Mouse (Mus musculus) neural tube, embryonic 10.5 days (tissue): ENCODE data around the gene Anapc15-ps.

Source experiments
- DNase-seq: peaks from one replicate; pipeline ENCODE4 v3.0.0-alpha.2; 2017; ENCODE audit warnings: low spot score; ENCODE audit errors: extremely low spot score

The Anapc15-ps gene

GRCm38 (mm10) chr10:95669872-95670271 lies 3.4 kb downstream of the Anapc15-ps start:
- DNase-seq = no peak

DNA sequence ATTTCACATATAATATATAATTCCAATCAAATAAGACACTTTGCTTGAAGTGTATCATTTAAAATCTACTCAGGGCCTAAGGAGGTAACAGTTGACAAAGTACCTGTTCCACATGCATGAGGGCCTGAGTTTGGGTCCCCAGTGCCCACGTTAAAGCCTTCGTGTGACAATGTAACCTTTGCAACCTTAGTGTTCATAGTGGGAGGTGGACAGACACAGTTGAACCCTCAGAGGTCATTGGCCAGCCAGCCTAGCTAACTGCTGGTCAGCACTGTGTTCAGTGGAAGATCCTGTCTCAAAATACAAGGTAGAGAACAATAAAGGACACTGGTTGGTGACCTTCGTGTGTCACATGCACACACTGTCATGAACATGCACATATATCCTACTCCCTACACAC lies 4.2 kb downstream of the Anapc15-ps start:
- DNase-seq = no peak

DNA sequence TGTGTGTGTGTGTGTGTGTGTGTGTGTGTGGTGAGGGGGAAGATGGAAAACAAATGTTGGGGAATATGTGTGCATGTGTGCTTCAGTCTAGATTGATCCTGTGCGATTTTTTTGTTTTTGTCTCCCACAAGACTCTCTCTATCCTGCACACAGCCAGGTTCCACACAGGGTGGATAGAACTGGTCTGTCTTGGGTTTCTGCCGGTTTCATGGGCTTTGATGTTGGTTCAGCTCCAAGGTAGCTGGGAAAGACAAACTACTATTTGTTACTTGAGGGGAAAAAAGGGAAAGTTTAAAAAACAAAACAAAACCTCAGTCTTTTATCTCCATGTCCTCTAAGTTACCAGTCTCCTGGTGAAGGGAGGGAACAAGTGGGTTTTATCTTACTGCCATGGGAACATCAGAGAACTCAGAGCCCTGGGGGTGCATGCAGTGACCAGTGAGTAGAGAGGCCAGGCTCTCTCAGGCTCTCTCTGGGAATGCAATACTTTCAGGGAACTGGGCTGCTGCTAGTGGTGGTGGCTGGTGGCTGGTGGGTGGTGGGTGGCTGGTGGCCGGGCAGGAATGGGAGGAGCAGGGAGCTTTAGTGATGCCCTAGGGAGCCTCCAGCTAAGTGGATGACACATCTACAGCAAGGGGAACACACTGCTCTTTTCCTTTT lies 5.8 kb downstream of the Anapc15-ps start:
- no peak for DNase-seq

DNA sequence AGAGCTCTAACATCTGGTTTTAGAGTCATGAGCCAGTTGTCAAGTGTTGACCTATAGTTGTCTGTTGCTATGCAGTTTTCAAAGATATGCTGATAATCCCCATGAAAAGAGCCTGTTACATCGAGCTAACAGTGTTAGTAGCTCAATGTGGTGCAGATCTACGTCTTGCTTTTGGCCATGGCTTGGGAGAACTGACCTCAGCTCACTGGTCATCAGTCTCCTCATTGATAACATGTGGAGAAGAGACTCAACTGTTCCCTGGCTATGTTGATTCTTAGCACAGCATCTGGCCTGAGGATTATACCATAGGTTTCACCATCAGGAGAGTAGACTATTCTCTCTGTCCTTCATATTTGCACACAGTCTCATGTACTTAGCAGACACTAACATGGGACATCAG lies 6.5 kb downstream of the Anapc15-ps start:
- no peak for DNase-seq

DNA sequence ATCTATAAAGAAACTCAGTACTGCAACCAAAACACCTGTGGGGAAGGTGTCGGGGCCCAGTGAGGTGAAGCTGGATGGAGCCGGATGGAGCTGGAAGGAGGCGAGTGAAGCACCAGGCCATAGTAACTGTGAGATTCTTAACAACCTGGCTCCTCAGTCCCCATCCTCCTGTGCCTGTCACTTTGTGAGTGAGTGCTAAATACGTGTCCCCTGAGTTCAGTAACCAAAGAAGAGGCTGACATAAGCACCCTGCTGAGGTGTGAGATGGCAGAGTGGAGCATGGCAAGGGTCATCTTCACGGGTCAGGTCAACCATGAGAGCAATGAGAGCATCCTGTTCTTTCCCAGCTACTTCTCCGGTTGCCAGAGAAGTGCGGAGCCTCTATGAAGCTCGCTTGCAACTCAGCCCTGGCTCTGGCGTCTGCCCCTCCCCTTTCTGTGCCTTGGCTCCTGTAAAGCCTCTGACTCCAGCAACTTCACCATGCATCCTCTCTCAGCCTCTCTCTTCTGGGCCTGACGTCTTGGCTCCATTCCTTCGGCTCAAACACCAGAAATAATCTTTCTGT lies 7.7 kb downstream of the Anapc15-ps start:
- no peak for DNase-seq

DNA sequence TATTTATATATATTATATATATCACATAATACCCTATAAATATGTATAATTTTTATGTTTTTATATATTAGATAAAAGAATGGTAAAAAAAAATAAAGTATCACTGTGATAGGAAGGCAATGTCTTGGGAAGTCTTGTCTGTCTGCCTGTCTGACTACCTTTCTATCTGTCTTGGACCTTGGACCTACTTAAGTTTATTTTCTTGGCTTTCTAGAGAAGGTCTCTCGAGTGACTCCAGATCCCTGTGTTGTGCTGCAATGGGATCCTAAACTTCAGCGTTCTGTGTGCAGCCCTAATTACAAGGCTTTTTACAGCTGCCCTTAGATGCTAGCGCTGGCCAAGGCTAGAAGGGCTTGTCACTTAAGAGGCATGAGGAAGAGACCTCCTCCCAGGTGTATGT lies 8.6 kb downstream of the Anapc15-ps start:
- no peak for DNase-seq

DNA sequence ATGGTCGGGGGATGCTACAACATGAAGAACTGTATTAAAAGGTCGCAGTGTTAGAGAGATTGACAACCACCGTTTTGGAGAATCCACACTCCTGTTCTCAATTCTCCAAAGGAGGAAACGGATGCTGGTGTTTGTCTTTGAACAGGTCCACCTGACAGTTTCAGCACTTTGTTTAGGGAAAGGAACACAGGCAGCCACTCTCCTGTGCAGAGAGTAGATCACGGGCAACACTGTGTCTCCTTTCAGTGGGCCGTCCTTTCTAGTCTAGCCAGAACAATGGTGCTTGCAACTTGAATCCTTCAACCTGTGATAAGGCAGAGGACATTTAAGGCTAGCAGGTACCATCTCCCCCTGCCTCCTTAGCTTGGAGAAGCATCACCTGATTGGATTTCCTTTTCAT lies 12.9 kb downstream of the Anapc15-ps start:
- no peak for DNase-seq

GRCm38 (mm10) chr10:95659471-95660150 lies 13.6 kb downstream of the Anapc15-ps start:
- DNase-seq = no peak

DNA sequence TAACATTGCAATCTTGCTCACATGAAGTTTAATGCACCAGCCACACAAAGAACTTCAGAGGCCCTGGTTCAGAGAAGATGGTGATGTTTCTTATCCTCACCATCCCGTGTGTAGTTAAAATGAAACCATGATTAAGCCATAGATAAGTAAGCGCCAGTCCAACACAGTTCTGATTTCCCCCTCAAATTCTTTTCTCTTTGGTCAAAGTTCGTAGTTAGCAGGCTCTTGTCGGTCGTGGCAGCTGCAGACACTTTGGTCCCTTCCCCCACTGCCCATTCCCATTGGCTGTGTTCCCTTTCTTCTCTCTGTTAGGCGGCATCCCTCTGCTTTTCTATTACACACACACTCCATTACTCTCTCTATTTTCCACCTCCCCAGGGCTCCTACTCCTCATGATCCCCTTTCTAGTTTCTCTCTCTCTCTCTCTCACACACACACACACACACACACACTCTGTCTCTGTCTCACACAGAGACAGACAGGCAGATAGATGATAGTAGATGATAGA lies 14.4 kb downstream of the Anapc15-ps start:
- no peak for DNase-seq

DNA sequence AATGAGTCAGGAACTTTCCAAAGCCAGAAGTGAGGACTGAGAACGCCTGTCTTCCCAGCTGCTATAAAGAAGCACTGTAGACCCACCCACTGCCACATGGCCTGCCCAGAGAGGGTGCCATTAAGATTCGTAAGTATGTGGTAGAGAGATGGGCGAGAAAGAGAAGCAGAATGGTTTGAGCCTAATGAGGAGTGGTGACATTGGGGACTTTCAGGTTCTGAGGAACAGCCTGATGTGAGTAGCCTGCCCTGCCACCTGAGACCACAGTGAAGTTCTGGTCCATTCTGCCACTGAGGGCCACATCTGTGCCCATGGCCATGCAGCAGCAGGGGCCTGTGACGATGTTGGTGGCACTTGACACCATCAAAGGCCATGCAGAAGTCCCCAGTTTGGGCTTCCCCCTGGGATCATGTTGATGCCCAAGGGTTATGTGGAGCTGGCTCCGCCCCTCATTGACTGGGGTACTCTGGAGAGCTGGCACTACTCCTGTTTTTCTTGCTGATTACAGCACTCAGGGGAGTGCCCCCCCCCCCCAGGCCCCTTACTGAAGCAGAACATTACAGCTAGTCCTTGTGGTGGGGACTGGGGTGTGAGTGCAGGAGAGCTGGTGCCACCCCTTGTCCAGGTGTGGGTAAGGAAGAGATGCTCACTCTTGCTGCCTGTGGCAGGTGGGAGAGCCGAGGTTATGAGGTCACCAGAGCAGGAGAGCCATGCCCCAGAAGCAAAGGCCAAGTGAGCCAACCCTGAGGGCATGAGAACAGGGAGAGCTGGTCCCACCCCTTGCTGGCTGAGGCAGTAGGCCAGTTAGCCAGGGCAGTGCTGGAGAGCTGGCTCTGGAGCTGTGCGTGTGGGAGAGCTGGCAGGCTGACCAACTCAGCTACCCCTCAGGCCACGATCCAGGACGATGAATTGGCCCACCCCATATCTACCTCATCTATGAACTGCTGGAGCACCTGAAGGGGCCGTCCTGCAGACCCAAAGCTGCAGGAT lies 16.7 kb downstream of the Anapc15-ps start:
- DNase-seq = no peak

DNA sequence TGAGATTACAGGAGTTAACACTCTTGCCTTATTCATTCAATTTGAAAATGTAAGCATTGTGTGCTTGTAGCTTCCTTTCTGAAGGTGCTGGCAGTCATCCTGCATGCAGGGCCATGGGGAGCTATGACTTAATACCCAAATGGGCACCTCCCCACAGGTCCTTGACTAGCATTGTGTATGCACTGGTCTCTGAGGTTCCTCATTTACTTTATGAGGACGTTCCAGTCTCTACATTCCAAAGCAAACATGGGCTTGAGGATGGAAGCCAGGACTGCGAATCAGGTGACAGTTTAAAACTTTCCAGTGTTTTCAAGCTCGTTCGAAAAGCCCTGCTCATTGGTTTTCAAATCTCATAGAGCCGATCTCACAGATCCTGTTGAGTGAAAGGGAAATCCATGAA lies 21.1 kb downstream of the Anapc15-ps start:
- DNase-seq = no peak

- DNase-seq = no peak
Measured at GRCm38 (mm10) chr10:95648326-95648888, 24.8 kb downstream of the Anapc15-ps start.

GRCm38 (mm10) chr10:95647128-95647527 lies 26.1 kb downstream of the Anapc15-ps start:
- DNase-seq = no peak

DNA sequence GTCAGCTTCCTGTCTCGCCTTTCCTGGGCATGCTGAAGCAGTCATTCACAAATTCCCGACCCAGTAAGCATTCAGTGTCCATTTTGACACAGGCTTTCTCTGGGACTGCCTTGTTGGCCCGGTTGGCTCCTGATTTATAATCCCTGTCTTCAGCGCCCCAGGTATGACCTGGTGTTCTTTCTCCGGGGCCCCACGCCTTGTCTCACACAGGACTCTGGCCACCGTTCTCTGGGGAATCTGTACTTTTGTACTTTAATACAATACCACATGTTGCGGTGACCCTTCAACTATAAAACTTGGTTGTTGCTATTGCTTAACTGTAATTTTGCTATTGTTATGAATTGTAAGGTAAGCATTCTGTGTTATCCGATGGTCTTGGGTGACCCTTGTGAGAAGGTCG lies 26.7 kb downstream of the Anapc15-ps start:
- DNase-seq = no peak

- DNase-seq = no peak
Measured at GRCm38 (mm10) chr10:95643696-95644360, 29.4 kb downstream of the Anapc15-ps start.

DNA sequence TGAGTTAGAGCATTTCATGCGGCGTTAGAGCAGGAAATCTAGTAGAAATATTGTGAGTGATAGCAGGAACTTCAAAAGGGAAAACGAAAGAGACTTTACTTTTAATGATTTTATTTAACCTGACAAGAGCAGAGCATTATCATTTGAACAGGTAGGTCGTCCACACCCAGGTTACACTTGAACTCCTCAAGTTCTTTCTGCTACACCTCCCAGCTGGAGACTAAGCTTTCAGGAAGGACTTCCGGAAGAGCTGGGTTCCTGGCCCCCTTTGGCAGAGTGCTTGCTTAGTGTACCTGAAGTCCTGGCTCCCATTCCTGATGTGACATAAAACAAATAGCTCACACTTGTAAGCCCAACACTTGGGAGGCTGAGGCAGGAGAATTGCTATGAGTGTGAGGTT lies 30.2 kb downstream of the Anapc15-ps start:
- no peak for DNase-seq

GRCm38 (mm10) chr10:95641335-95641734 lies 31.9 kb downstream of the Anapc15-ps start:
- DNase-seq = no peak

- no peak for DNase-seq
Measured at GRCm38 (mm10) chr10:95639429-95639828, 33.8 kb downstream of the Anapc15-ps start.

- no peak for DNase-seq
Measured at GRCm38 (mm10) chr10:95634751-95635150, 38.5 kb downstream of the Anapc15-ps start.

DNA sequence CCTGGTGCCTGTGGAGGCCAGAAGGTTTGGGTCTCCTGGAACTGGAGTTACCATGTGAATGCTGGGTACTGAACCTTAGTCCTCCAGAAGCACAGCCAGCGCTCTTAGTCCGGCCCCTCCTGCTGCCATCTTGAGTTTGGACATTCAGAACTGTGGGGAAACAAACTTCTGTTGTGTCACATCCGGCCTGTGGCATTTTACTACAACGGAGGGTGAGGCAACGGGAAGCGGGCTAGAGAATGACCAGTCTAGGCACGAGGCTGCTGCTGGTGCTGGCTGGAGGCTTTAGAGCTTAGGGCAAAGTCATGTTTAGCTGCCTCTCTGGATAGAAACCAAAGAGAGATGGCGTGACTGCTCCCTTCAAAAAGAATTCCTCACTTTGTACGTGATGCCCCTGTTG lies 39.0 kb downstream of the Anapc15-ps start:
- DNase-seq = no peak

DNA sequence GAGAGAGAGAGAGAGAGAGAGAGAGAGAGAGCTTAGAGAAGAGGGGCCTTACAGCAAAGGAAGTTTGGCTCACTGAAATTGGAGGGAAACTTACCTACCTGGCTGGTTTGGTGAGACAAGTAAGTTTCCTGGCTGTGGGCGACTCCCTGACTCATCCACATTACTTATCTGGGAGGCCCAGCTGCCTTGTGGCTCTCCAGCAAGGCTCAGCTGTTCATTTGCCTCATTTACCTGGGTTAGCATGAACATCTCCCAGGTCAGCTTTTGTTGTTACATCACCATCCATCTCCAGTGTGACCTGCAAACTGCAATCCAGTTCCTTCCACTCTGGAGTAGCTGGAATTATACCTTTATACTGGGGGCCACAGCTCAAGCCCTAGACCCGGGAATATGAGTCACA lies 41.7 kb downstream of the Anapc15-ps start:
- no peak for DNase-seq
